8 mouse cellular contexts compared by ENCODE assay signal in the genomic region with DNA sequence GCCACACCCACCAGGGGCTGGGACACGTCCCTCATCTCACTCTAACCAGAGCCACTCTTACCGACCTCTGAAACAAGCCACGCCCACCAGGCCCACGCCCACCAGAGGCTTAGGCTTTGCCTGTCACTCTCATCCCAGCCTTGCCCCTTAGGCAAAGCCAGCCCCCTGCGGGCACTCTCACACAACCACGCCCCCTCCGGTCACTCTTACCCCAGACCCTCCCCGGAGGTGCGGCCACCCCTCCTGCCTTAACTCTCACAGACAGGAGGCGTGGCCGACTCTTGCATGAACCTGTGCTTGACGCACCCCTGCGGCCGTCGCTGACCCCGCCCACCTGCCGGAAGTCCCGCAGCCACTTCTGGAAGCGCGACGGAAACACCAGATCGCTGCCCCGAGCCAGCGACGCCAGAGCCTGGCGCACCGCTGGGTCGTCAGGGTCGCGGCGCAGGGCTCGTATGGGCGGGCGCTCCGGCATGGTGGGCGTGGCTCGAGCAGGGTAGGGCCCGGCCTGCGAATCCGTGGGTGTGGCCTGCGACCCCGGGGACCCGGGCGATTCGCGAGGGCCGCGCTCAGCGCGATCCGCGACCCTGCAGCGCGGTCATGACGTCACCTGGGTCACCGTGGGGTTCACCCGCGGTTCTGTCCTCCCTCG. TPM values are rescaled to one million over a fixed set of nuclear protein-coding genes. Genes with fewer than 3 reads are reported as not detected.
DNase-seq lines count a peak whose midpoint lies in the region; ATAC-seq and TF ChIP-seq lines count a peak whose summit lies in the region.

No protein-coding gene starts in this region.

- H3K4me1 ChIP-seq in brown adipose tissue, adult 24 weeks (ENCODE audit: control insufficient read depth, insufficient read depth, insufficient read length, low read length) = no peaks in the 10 kb centered on the region
- no peaks in the 10 kb centered on the region for H3K4me1 ChIP-seq in heart, embryonic 13.5 days
- peaks cover 28% of the 10 kb centered on the region for H3K4me1 ChIP-seq in liver, embryonic 13.5 days (replicated peaks)
- no peaks in the 10 kb centered on the region for H3K4me1 ChIP-seq in stomach, postnatal 0 days (replicated peaks; ENCODE audit: control insufficient read depth, insufficient read depth)

- peak overlapping the region; percentile 78 for H3K4me2 ChIP-seq in heart, embryonic 13.5 days
- H3K4me2 ChIP-seq in liver, embryonic 13.5 days = peak overlapping the region; percentile 93
- peak overlapping the region; percentile 74 for H3K4me2 ChIP-seq in stomach, postnatal 0 days (replicated peaks; ENCODE audit: low read depth)

- WGBS in heart, embryonic 13.5 days = 0% methylated on average over 53 of the region's 59 CpGs
- WGBS in liver, embryonic 13.5 days (ENCODE audit: insufficient replicate concordance) = under 1% methylated on average over 59 of the region's 59 CpGs
- WGBS in stomach, postnatal 0 days = 0% methylated on average over 59 of the region's 59 CpGs

- H3K27ac ChIP-seq in brown adipose tissue, adult 24 weeks (replicated peaks; ENCODE audit: low read depth, low read length) = peak overlapping the region; percentile 99
- peak overlapping the region; percentile 99 for H3K27ac ChIP-seq in heart, embryonic 13.5 days (replicated peaks)
- peak overlapping the region; percentile 93 for H3K27ac ChIP-seq in liver, embryonic 13.5 days
- H3K27ac ChIP-seq in stomach, postnatal 0 days (replicated peaks) = peak overlapping the region; percentile 99

- no peaks in the 10 kb centered on the region for H3K36me3 ChIP-seq in heart, embryonic 13.5 days
- no peaks in the 10 kb centered on the region for H3K36me3 ChIP-seq in liver, embryonic 13.5 days
- no peaks in the 10 kb centered on the region for H3K36me3 ChIP-seq in stomach, postnatal 0 days (ENCODE audit: control insufficient read depth, insufficient read depth, low read length)

- no peaks in the 10 kb centered on the region for H3K27me3 ChIP-seq in heart, embryonic 13.5 days (replicated peaks)
- H3K27me3 ChIP-seq in liver, embryonic 13.5 days = peaks cover 3% of the 10 kb centered on the region; the same call in 1 of the 2 replicates
- H3K27me3 ChIP-seq in stomach, postnatal 0 days (ENCODE audit: control insufficient read depth, insufficient read depth, low read length) = no peaks in the 10 kb centered on the region

- H3K9me3 ChIP-seq in heart, embryonic 13.5 days = no peaks in the 10 kb centered on the region
- no peaks in the 10 kb centered on the region for H3K9me3 ChIP-seq in liver, embryonic 13.5 days (replicated peaks)
- H3K9me3 ChIP-seq in stomach, postnatal 0 days (ENCODE audit: control insufficient read depth, low read length) = no peaks in the 10 kb centered on the region

- no peak for TF ChIP-seq EP300 in stomach, postnatal 0 days (optimal IDR thresholded peaks at IDR 0.05)

- peak; percentile 60 for TF ChIP-seq CTCF in stomach, postnatal 0 days (IDR thresholded peaks at IDR 0.05; ENCODE audit: low read depth)

- peak; percentile 67 for ATAC-seq in heart, embryonic 13.5 days (ENCODE audit: extremely low read depth, insufficient number of reproducible peaks, low FRiP score, low TSS enrichment)
- ATAC-seq in liver, embryonic 13.5 days (ENCODE audit: low read depth) = peak; percentile 73
- peak; percentile 84 for ATAC-seq in stomach, postnatal 0 days (ENCODE audit: low FRiP score, low TSS enrichment)

- peak; percentile 98 for DNase-seq in CD4-positive, CD25-positive, alpha-beta regulatory T cell, adult 2 months (ENCODE audit: low read depth, low spot score)
- peak; percentile 68 for DNase-seq in fat pad, adult 2 months (ENCODE audit: extremely low read depth, low read depth, low spot score)
- peak; percentile 96 for DNase-seq in kidney, postnatal 14 days
- DNase-seq in liver, embryonic 13.5 days = peak; percentile 90
- peak; percentile 94 for DNase-seq in neural tube, embryonic 10.5 days (ENCODE audit: extremely low spot score, low spot score)
- peak; percentile 99 for DNase-seq in stomach, postnatal 0 days (ENCODE audit: low spot score)

- peak overlapping the region; percentile 89 for H3K9ac ChIP-seq in heart, embryonic 13.5 days
- H3K9ac ChIP-seq in liver, embryonic 13.5 days = peak overlapping the region; percentile 73
- peak overlapping the region; percentile 83 for H3K9ac ChIP-seq in stomach, postnatal 0 days (ENCODE audit: low read length)

- H3K4me3 ChIP-seq in brown adipose tissue, adult 24 weeks (ENCODE audit: insufficient read depth, low read depth, low read length) = peak overlapping the region; percentile 85
- peak overlapping the region; percentile 70 for H3K4me3 ChIP-seq in heart, embryonic 13.5 days
- peak overlapping the region; percentile 73 for H3K4me3 ChIP-seq in liver, embryonic 13.5 days (replicated peaks)
- peak overlapping the region; percentile 68 for H3K4me3 ChIP-seq in stomach, postnatal 0 days (ENCODE audit: low read depth, low read length)

RNA-seq across cellular contexts. Expression of a gene that starts 53.7 kb away (rescaled TPM):
- polyA plus RNA-seq in brown adipose tissue, adult 24 weeks (2012; ENCODE audit: insufficient read depth, insufficient read length, missing spikeins) = 22.9 and 25.4 TPM in 2 replicates
- 116 and 118 TPM in 2 replicates for polyA plus RNA-seq in heart, embryonic 13.5 days (2015; fragmentation: Nextera tagmentation; extraction: Ambion mirVana)
- 33.3 TPM in 2 replicates for polyA plus RNA-seq in liver, embryonic 13.5 days (2015; fragmentation: Nextera tagmentation; extraction: Ambion mirVana)
- polyA plus RNA-seq in stomach, postnatal 0 days (2015; fragmentation: Nextera tagmentation; extraction: Ambion mirVana) = 78.9 and 88.2 TPM in 2 replicates

Comparison
In these comparisons a context has a peak if more than half of its experiments do, and no peak if none do; other contexts are left out.
1. Peak in every context shown above with its lines: DNase-seq, ATAC-seq, H3K4me3 ChIP-seq and H3K27ac ChIP-seq.